Mouse (Mus musculus): ENCODE data around the gene Rnf167.

DNA sequence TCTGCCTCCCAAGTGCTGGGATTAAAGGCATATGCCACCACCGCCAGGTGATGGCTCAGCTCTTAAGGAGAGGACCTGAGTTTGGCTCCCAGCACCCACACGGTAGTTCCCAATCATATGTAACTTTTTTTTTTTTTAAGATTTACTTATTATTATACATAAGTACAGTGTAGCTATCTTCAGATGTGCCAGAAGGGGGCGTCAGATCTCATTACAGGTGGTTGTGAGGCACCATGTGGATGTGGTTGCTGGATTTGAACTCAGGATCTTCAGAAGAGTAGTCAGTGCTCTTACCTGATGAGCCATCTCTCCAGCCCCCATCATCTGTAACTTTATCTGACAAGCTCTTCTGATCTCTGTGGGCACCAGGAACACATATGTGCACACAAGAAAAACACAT lies 50.3 kb downstream of the Rnf167 start:
- no peak for TF ChIP-seq MAX (IDR thresholded peaks at IDR 0.05)
- TF ChIP-seq CTCF (IDR thresholded peaks at IDR 0.05; ENCODE audit: control insufficient read depth, insufficient read depth, insufficient read length): no peak
